Mouse (Mus musculus) c-Kit-positive CD71-positive TER-119-positive erythroid progenitor cells, embryonic 14.5 days (primary cell): ENCODE results near the gene Tmem131l.

Experiments used
- DNase-seq: peaks from one replicate; pipeline ENCODE4 v3.0.0-alpha.2; 2013; ENCODE audit warnings: low spot score

Tmem131l gene

GRCm38 (mm10) chr3:83859595-83859994, 180.4 kb downstream of the Tmem131l start:
- no peak for DNase-seq

GRCm38 (mm10) chr3:83859071-83859470, 180.9 kb downstream of the Tmem131l start:
- DNase-seq: no peak

GRCm38 (mm10) chr3:83857621-83858020, 182.4 kb downstream of the Tmem131l start:
- DNase-seq: no peak

GRCm38 (mm10) chr3:83855643-83856042, 184.3 kb downstream of the Tmem131l start:
- no peak for DNase-seq

- no peak for DNase-seq
Measured at GRCm38 (mm10) chr3:83849341-83849740, 190.6 kb downstream of the Tmem131l start.
